8 mouse cellular contexts compared by ENCODE assay signal in genomic region chr11:99041841-99042780, GRCm38 (mm10). TPM values are rescaled to one million over a fixed set of nuclear protein-coding genes. Genes with fewer than 3 reads are reported as not detected.
A peak's percentile ranks its signal among the peaks of the same experiment; 100 is the strongest.
DNase-seq lines count a peak whose midpoint lies in the region; ATAC-seq and TF ChIP-seq lines count a peak whose summit lies in the region.

No protein-coding gene starts in this region.

- no peaks in the 10 kb centered on the region for H3K9me3 ChIP-seq in kidney, embryonic 15.5 days (replicated peaks)
- H3K9me3 ChIP-seq in limb, embryonic 10.5 days (replicated peaks): no peaks in the 10 kb centered on the region
- no peaks in the 10 kb centered on the region for H3K9me3 ChIP-seq in neural tube, embryonic 12.5 days

- 36% methylated on average over 16 of the region's 16 CpGs for whole genome bisulfite sequencing in kidney, embryonic 15.5 days
- 48% methylated on average over 16 of the region's 16 CpGs for WGBS in limb, embryonic 10.5 days
- 58% methylated on average over 16 of the region's 16 CpGs for WGBS in neural tube, embryonic 12.5 days

- H3K4me1 ChIP-seq in kidney, embryonic 15.5 days: peaks cover 62% of the 10 kb centered on the region
- H3K4me1 ChIP-seq in embryonic fibroblast, embryonic 13.5 days (ENCODE audit: control insufficient read depth, insufficient read depth, low read length): no peaks in the 10 kb centered on the region
- H3K4me1 ChIP-seq in limb, embryonic 10.5 days: peaks cover 80% of the 10 kb centered on the region
- H3K4me1 ChIP-seq in neural tube, embryonic 12.5 days: peaks cover 42% of the 10 kb centered on the region

- H3K27ac ChIP-seq in kidney, embryonic 15.5 days: peak overlapping the region; percentile 96
- peak overlapping the region; percentile 20; the same call in 1 of the 2 replicates for H3K27ac ChIP-seq in embryonic fibroblast, embryonic 13.5 days (ENCODE audit: insufficient read depth, low read length)
- H3K27ac ChIP-seq in limb, embryonic 10.5 days: peak overlapping the region; percentile 97
- H3K27ac ChIP-seq in neural tube, embryonic 12.5 days: peak overlapping the region; percentile 72; the same call in 1 of the 2 replicates

- H3K4me3 ChIP-seq in kidney, embryonic 15.5 days (replicated peaks): peak overlapping the region; percentile 71
- peak overlapping the region; percentile 30 for H3K4me3 ChIP-seq in embryonic fibroblast, embryonic 13.5 days (ENCODE audit: insufficient read depth, low read length)
- H3K4me3 ChIP-seq in limb, embryonic 10.5 days: peak overlapping the region; percentile 89
- H3K4me3 ChIP-seq in neural tube, embryonic 12.5 days: peak overlapping the region; percentile 61

- H3K27me3 ChIP-seq in kidney, embryonic 15.5 days: no peaks in the 10 kb centered on the region
- no peaks in the 10 kb centered on the region for H3K27me3 ChIP-seq in limb, embryonic 10.5 days (ENCODE audit: low read depth, poor library complexity, severe bottlenecking)
- H3K27me3 ChIP-seq in neural tube, embryonic 12.5 days (replicated peaks): no peaks in the 10 kb centered on the region

- peaks cover 18% of the 10 kb centered on the region; the same call in 1 of the 2 replicates for H3K36me3 ChIP-seq in kidney, embryonic 15.5 days
- peaks cover 44% of the 10 kb centered on the region for H3K36me3 ChIP-seq in limb, embryonic 10.5 days
- H3K36me3 ChIP-seq in neural tube, embryonic 12.5 days: no peaks in the 10 kb centered on the region

- peak overlapping the region; percentile 89 for H3K9ac ChIP-seq in kidney, embryonic 15.5 days
- H3K9ac ChIP-seq in neural tube, embryonic 12.5 days: peak overlapping the region; percentile 86

- H3K4me2 ChIP-seq in kidney, embryonic 15.5 days: peak overlapping the region; percentile 88
- H3K4me2 ChIP-seq in neural tube, embryonic 12.5 days (replicated peaks): peak overlapping the region; percentile 93

- peak; percentile 39; the same call in 1 of the 2 replicates for TF ChIP-seq POLR2A in embryonic fibroblast, embryonic 13.5 days (IDR thresholded peaks at IDR 0.05; ENCODE audit: low read depth, low read length)

- TF ChIP-seq CTCF in embryonic fibroblast, embryonic 13.5 days (IDR thresholded peaks at IDR 0.05; ENCODE audit: borderline replicate concordance, insufficient read depth, low read length): no peak

- DNase-seq in kidney, adult 18-20 months: no peak
- DNase-seq in limb, embryonic 10.5 days (ENCODE audit: low spot score): peak; percentile 45
- DNase-seq in right cerebral cortex, postnatal 4 days: no peak
- DNase-seq in layer of hippocampus, adult 9-11 months: no peak
- no peak for DNase-seq in urinary bladder, postnatal 4 days (ENCODE audit: low spot score in 2 of 2)

- no peak for ATAC-seq in kidney, embryonic 15.5 days (replicated peaks; ENCODE audit: low FRiP score)
- no peak for ATAC-seq in neural tube, embryonic 12.5 days (ENCODE audit: low FRiP score, low read depth)

RNA-seq across cellular contexts. Expression of gene Igfbp4, which starts 1.1 kb away (rescaled TPM):
- polyA plus RNA-seq in kidney, embryonic 15.5 days (2015; fragmentation: Nextera tagmentation; extraction: Ambion mirVana): 644 and 695 TPM in 2 replicates
- polyA plus RNA-seq in embryonic fibroblast, embryonic 13.5 days (2011; ENCODE audit: insufficient read length, low read depth, missing spikeins): 212 and 419 TPM in 2 replicates
- 899 and 1,008 TPM in 2 replicates for polyA plus RNA-seq in limb, embryonic 10.5 days (2016; fragmentation: Nextera tagmentation; extraction: Ambion mirVana)
- 327 and 330 TPM in 2 replicates for polyA plus RNA-seq in neural tube, embryonic 12.5 days (2016; fragmentation: Nextera tagmentation; extraction: Ambion mirVana)

RNA-seq across cellular contexts. Expression of gene Top2a, which starts 18.1 kb away (rescaled TPM):
- polyA plus RNA-seq in kidney, embryonic 15.5 days (2015; fragmentation: Nextera tagmentation; extraction: Ambion mirVana): 249 and 256 TPM in 2 replicates
- 141 and 227 TPM in 2 replicates for polyA plus RNA-seq in embryonic fibroblast, embryonic 13.5 days (2011; ENCODE audit: insufficient read length, low read depth, missing spikeins)
- 291 and 354 TPM in 2 replicates for polyA plus RNA-seq in limb, embryonic 10.5 days (2016; fragmentation: Nextera tagmentation; extraction: Ambion mirVana)
- 190 and 194 TPM in 2 replicates for polyA plus RNA-seq in neural tube, embryonic 12.5 days (2016; fragmentation: Nextera tagmentation; extraction: Ambion mirVana)

RNA-seq across cellular contexts. Expression of gene Tns4, which starts 47.0 kb away (rescaled TPM):
- 0.29 and 0.32 TPM in 2 replicates for polyA plus RNA-seq in kidney, embryonic 15.5 days (2015; fragmentation: Nextera tagmentation; extraction: Ambion mirVana)
- polyA plus RNA-seq in embryonic fibroblast, embryonic 13.5 days (2011; ENCODE audit: insufficient read length, low read depth, missing spikeins): not detected in 2 replicates
- 0.74 and 1.4 TPM in 2 replicates for polyA plus RNA-seq in limb, embryonic 10.5 days (2016; fragmentation: Nextera tagmentation; extraction: Ambion mirVana)
- 0.22 and 0.41 TPM in 2 replicates for polyA plus RNA-seq in neural tube, embryonic 12.5 days (2016; fragmentation: Nextera tagmentation; extraction: Ambion mirVana)

RNA-seq across cellular contexts. Expression of gene Gjd3, which starts 59.3 kb away (rescaled TPM):
- 0.48 and 0.51 TPM in 2 replicates for polyA plus RNA-seq in kidney, embryonic 15.5 days (2015; fragmentation: Nextera tagmentation; extraction: Ambion mirVana)
- polyA plus RNA-seq in embryonic fibroblast, embryonic 13.5 days (2011; ENCODE audit: insufficient read length, low read depth, missing spikeins): not detected in 2 replicates
- polyA plus RNA-seq in limb, embryonic 10.5 days (2016; fragmentation: Nextera tagmentation; extraction: Ambion mirVana): 0.24 and 0.29 TPM in 2 replicates
- 1.8 and 2.0 TPM in 2 replicates for polyA plus RNA-seq in neural tube, embryonic 12.5 days (2016; fragmentation: Nextera tagmentation; extraction: Ambion mirVana)

Comparison
In these comparisons a context has a peak if more than half of its experiments do, and no peak if none do; other contexts are left out.
1. H3K27ac ChIP-seq: peak in every context shown above with its lines; median percentile 97 in limb, embryonic 10.5 days; 96 in kidney, embryonic 15.5 days; 72 in neural tube, embryonic 12.5 days; 20 in embryonic fibroblast, embryonic 13.5 days.
2. H3K4me3 ChIP-seq: peak in every context shown above with its lines; median percentile 89 in limb, embryonic 10.5 days; 71 in kidney, embryonic 15.5 days; 61 in neural tube, embryonic 12.5 days; 30 in embryonic fibroblast, embryonic 13.5 days.